Mouse (Mus musculus) neural tube, embryonic 12.5 days (tissue): ENCODE measurements at regions not wholly inside any gene's neighbourhood (a gene's known extent, or its start where the extent isn't known, plus 50 kb on each side); places are given as distances from the start of the nearest gene placed in this dataset.

Experiments used
- ATAC-seq: fragments of 200-750 bp; cut with Nextera tagmentation; 2 replicates; pipeline ENCODE4 v1.8.0; 2017; ENCODE audit warnings: low read depth, mild to moderate bottlenecking, moderate TSS enrichment, moderate library complexity; ENCODE audit not compliant: low FRiP score
- H3K27ac ChIP-seq: fragments of 300-500 bp; sonication (generic); 2 replicates; pipeline ENCODE4 v1.5.1; 2016
- H3K27me3 ChIP-seq: fragments of 300-500 bp; sonication (generic); replicated peaks from 2 replicates; pipeline ENCODE4 v1.6.1; 2016; ENCODE audit warnings: mild to moderate bottlenecking
- H3K36me3 ChIP-seq: fragments of 300-500 bp; sonication (generic); 2 replicates; pipeline ENCODE4 v1.6.1; 2016; ENCODE audit warnings: mild to moderate bottlenecking
- H3K4me1 ChIP-seq: fragments of 300-500 bp; sonication (generic); 2 replicates; pipeline ENCODE4 v1.6.1; 2016
- H3K4me2 ChIP-seq: fragments of 300-500 bp; sonication (generic); replicated peaks from 2 replicates; pipeline ENCODE4 v1.6.1; 2016; ENCODE audit warnings: mild to moderate bottlenecking
- H3K4me3 ChIP-seq: fragments of 300-500 bp; sonication (generic); 2 replicates; pipeline ENCODE4 v1.5.1; 2016
- H3K9ac ChIP-seq: fragments of 300-500 bp; sonication (generic); 2 replicates; pipeline ENCODE4 v1.6.1; 2016; ENCODE audit warnings: mild to moderate bottlenecking
- H3K9me3 ChIP-seq: fragments of 300-500 bp; sonication (generic); 2 replicates; pipeline ENCODE4 v1.6.1; 2016; ENCODE audit warnings: mild to moderate bottlenecking
- WGBS: fragments of 180-500 bp; shearing (Covaris S2); methylation state at CpG from one replicate; pipeline ENCODE4 v1.1.7; 2016; 5-methylcytosine and 5-hydroxymethylcytosine counted together

GRCm38 (mm10) chr13:107492448-107492847 lies 470.5 kb upstream of the Kif2a start:
- Histone ChIP-seq H3K27ac (no peak overlapping the region), H3K36me3 (no peaks in the 10 kb centered on the region), H3K4me2 (no peak overlapping the region), H3K4me3 (no peak overlapping the region), H3K9ac (no peak overlapping the region), H3K4me1 (no peaks in the 10 kb centered on the region), H3K27me3 (no peaks in the 10 kb centered on the region), H3K9me3 (no peaks in the 10 kb centered on the region)
- ATAC-seq = no peak
- WGBS = 86% methylated on average over 4 of the region's 4 CpGs

GRCm38 (mm10) chr13:107491423-107491822 lies 469.5 kb upstream of the Kif2a start:
- H3K9me3 ChIP-seq = no peaks in the 10 kb centered on the region
- H3K4me1 ChIP-seq = no peaks in the 10 kb centered on the region
- no peak overlapping the region for H3K4me3 ChIP-seq
- no peak overlapping the region for H3K27ac ChIP-seq
- ATAC-seq = no peak
- H3K27me3 ChIP-seq = no peaks in the 10 kb centered on the region
- WGBS = 47% methylated on average over 7 of the region's 7 CpGs
- no peak overlapping the region for H3K4me2 ChIP-seq
- H3K36me3 ChIP-seq = no peaks in the 10 kb centered on the region
- H3K9ac ChIP-seq = no peak overlapping the region

GRCm38 (mm10) chr13:107485400-107486017 lies 463.6 kb upstream of the Kif2a start:
- Histone ChIP-seq H3K36me3 (no peaks in the 10 kb centered on the region), H3K9me3 (no peaks in the 10 kb centered on the region), H3K27me3 (no peaks in the 10 kb centered on the region), H3K27ac (no peak overlapping the region), H3K9ac (no peak overlapping the region), H3K4me1 (peaks cover 6% of the 10 kb centered on the region), H3K4me3 (no peak overlapping the region), H3K4me2 (no peak overlapping the region)
- no peak for ATAC-seq
- 79% methylated on average over 4 of the region's 4 CpGs for WGBS

- WGBS = 39% methylated on average over 6 of the region's 6 CpGs
Observed at GRCm38 (mm10) chr13:107484630-107484998, 462.7 kb upstream of the Kif2a start.

GRCm38 (mm10) chr13:107483967-107484629 lies 462.2 kb upstream of the Kif2a start:
- WGBS = 52% methylated on average over 12 of the region's 12 CpGs
- peaks cover 6% of the 10 kb centered on the region for H3K4me1 ChIP-seq
- H3K4me2 ChIP-seq = no peak overlapping the region
- H3K9ac ChIP-seq = no peak overlapping the region
- no peaks in the 10 kb centered on the region for H3K27me3 ChIP-seq
- peak; percentile 72 for ATAC-seq
- H3K27ac ChIP-seq = no peak overlapping the region
- no peak overlapping the region for H3K4me3 ChIP-seq
- no peaks in the 10 kb centered on the region for H3K36me3 ChIP-seq
- H3K9me3 ChIP-seq = no peaks in the 10 kb centered on the region

More at GRCm38 (mm10) chr13:107484630-107484998, 462.7 kb upstream of the Kif2a start:
- ATAC-seq = no peak
- no peaks in the 10 kb centered on the region for H3K36me3 ChIP-seq
- H3K27me3 ChIP-seq = no peaks in the 10 kb centered on the region
- no peaks in the 10 kb centered on the region for H3K9me3 ChIP-seq
- no peak overlapping the region for H3K4me3 ChIP-seq
- H3K27ac ChIP-seq = no peak overlapping the region
- no peak overlapping the region for H3K4me2 ChIP-seq
- no peak overlapping the region for H3K9ac ChIP-seq
- H3K4me1 ChIP-seq = peaks cover 6% of the 10 kb centered on the region

- no peak for ATAC-seq
- Histone ChIP-seq H3K9ac (no peak overlapping the region), H3K9me3 (no peaks in the 10 kb centered on the region), H3K27ac (no peak overlapping the region), H3K4me2 (no peak overlapping the region), H3K36me3 (no peaks in the 10 kb centered on the region), H3K4me3 (no peak overlapping the region), H3K27me3 (no peaks in the 10 kb centered on the region), H3K4me1 (peaks cover 8% of the 10 kb centered on the region; the same call in 1 of the 2 replicates)
- WGBS = 71% methylated on average over 3 of the region's 3 CpGs
Observed at GRCm38 (mm10) chr13:107475166-107475565, 453.2 kb upstream of the Kif2a start.

- Histone ChIP-seq H3K4me3 (no peak overlapping the region), H3K36me3 (no peaks in the 10 kb centered on the region), H3K27ac (no peak overlapping the region), H3K27me3 (no peaks in the 10 kb centered on the region), H3K9ac (no peak overlapping the region), H3K4me2 (peak overlapping the region; percentile 57), H3K4me1 (peaks cover 19% of the 10 kb centered on the region), H3K9me3 (no peaks in the 10 kb centered on the region)
- ATAC-seq = peak; percentile 92
- WGBS = 1% methylated on average over 12 of the region's 13 CpGs
Observed at GRCm38 (mm10) chr13:107469491-107470276, 447.8 kb upstream of the Kif2a start.

- Histone ChIP-seq H3K4me2 (no peak overlapping the region), H3K27me3 (no peaks in the 10 kb centered on the region), H3K36me3 (no peaks in the 10 kb centered on the region), H3K9ac (no peak overlapping the region), H3K27ac (no peak overlapping the region), H3K9me3 (no peaks in the 10 kb centered on the region), H3K4me1 (peaks cover 5% of the 10 kb centered on the region; the same call in 1 of the 2 replicates), H3K4me3 (no peak overlapping the region)
- 88% methylated on average over 7 of the region's 7 CpGs for WGBS
- no peak for ATAC-seq
Observed at GRCm38 (mm10) chr13:107462791-107463190, 440.9 kb upstream of the Kif2a start.

- WGBS = 24% methylated on average over 16 of the region's 16 CpGs
- H3K4me3 ChIP-seq = no peak overlapping the region
- no peak overlapping the region for H3K27ac ChIP-seq
- H3K4me2 ChIP-seq = peak overlapping the region; percentile 14
- H3K4me1 ChIP-seq = peaks cover 5% of the 10 kb centered on the region; the same call in 1 of the 2 replicates
- no peaks in the 10 kb centered on the region for H3K27me3 ChIP-seq
- H3K36me3 ChIP-seq = no peaks in the 10 kb centered on the region
- ATAC-seq = peak; percentile 91
- H3K9ac ChIP-seq = no peak overlapping the region
- no peaks in the 10 kb centered on the region for H3K9me3 ChIP-seq
Observed at GRCm38 (mm10) chr13:107461048-107461912, 439.4 kb upstream of the Kif2a start.

GRCm38 (mm10) chr13:107458730-107459129 lies 436.8 kb upstream of the Kif2a start:
- Histone ChIP-seq H3K9me3 (no peaks in the 10 kb centered on the region), H3K4me1 (peaks cover 5% of the 10 kb centered on the region; the same call in 1 of the 2 replicates), H3K4me2 (no peak overlapping the region), H3K36me3 (no peaks in the 10 kb centered on the region), H3K4me3 (no peak overlapping the region), H3K27me3 (no peaks in the 10 kb centered on the region), H3K9ac (no peak overlapping the region), H3K27ac (no peak overlapping the region)
- WGBS = 89% methylated on average over 4 of the region's 4 CpGs
- ATAC-seq = no peak

GRCm38 (mm10) chr13:107457270-107457669 lies 435.3 kb upstream of the Kif2a start:
- no peaks in the 10 kb centered on the region for H3K9me3 ChIP-seq

More at GRCm38 (mm10) chr13:107457270-107457669, 435.3 kb upstream of the Kif2a start:
- Histone ChIP-seq H3K27me3 (no peaks in the 10 kb centered on the region), H3K4me2 (no peak overlapping the region), H3K4me3 (no peak overlapping the region), H3K4me1 (peaks cover 5% of the 10 kb centered on the region; the same call in 1 of the 2 replicates), H3K9ac (no peak overlapping the region), H3K36me3 (no peaks in the 10 kb centered on the region), H3K27ac (no peak overlapping the region)
- WGBS = 87% methylated on average over 10 of the region's 10 CpGs
- no peak for ATAC-seq
